Mouse (Mus musculus): ENCODE data around the gene BC004004. TPM values are rescaled to one million over a fixed set of nuclear protein-coding genes. Genes with fewer than 3 reads are reported as not detected.
A peak's percentile ranks its signal among the peaks of the same experiment; 100 is the strongest.
"Not testable (repeated sequence)": the region's sequence is repeated elsewhere in the genome, so short reads cannot be mapped to it uniquely, and the experiment has no call there.

The BC004004 gene
- polyA plus RNA-seq, 1 experiment from 2014 or later: 85.6 TPM

DNA sequence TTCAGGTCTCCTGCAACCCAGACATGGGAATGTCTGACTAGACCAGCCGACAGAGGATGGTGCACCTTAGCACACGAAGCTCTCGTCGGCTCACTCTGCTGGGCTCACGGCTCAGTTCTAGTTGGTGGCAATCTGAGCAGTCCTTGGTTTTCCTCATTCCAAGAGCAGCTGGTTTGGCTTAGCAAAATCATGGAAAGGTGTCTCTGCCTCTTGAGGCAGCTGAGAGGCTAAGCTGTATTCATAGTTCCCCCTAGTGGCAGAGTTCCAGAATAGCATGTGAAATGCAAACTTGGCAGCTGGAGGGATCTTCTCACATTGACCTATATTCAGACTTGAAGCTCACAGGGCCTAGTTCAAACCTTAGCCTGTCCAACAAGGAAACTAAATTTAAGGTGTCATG lies 22.0 kb upstream of the BC004004 start:
- Histone ChIP-seq H3K4me1 (ENCODE audit: insufficient read depth, low read length) (peaks cover 21% of the 10 kb centered on the region; the same call in 1 of the 2 replicates), H3K9ac (replicated peaks; ENCODE audit: low read length) (no peak overlapping the region), H3K4me2 (replicated peaks; ENCODE audit: low read depth, low read length) (no peak overlapping the region), H3K9me3 (ENCODE audit: low read length) (no peaks in the 10 kb centered on the region), H3K36me3 (ENCODE audit: insufficient read depth, low read length) (peaks cover 15% of the 10 kb centered on the region), H3K27me3 (ENCODE audit: insufficient read depth, low read length) (no peaks in the 10 kb centered on the region), H3K27ac (ENCODE audit: low read length) (no peak overlapping the region), H3K4me3 (ENCODE audit: low read length) (no peak overlapping the region)
- peak; percentile 25; the same call in 1 of the 2 replicates for ATAC-seq (ENCODE audit: low FRiP score, low TSS enrichment)
- WGBS: 16% methylated on average over 5 of the region's 5 CpGs

DNA sequence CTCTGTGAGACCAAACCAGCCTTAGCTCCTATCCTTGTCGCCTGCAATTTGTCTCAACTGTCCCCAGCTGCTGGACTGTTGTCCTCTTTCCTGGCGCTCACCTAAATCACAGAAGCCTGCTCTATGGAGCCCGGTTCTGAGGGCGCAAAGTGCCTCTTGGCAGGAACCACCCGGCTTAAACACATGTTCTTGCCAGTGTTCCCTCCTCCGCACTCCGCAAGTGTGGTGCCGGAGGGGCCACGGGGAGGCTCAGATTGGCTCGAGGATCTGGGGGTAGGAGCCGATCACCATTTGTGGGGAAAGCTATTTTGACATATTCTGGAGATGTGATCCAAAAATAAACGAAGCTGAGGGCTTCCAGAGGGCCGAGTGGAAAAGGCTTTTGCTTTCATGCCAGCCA lies 20.7 kb upstream of the BC004004 start:
- H3K27me3 ChIP-seq (ENCODE audit: insufficient read depth, low read length): no peaks in the 10 kb centered on the region
- H3K9ac ChIP-seq (replicated peaks; ENCODE audit: low read length): no peak overlapping the region
- no peak overlapping the region for H3K4me3 ChIP-seq (ENCODE audit: low read length)
- peaks cover 29% of the 10 kb centered on the region for H3K4me1 ChIP-seq (ENCODE audit: insufficient read depth, low read length)
- no peak for ATAC-seq (ENCODE audit: low FRiP score, low TSS enrichment)
- H3K36me3 ChIP-seq (ENCODE audit: insufficient read depth, low read length): peaks cover 24% of the 10 kb centered on the region
- 64% methylated on average over 13 of the region's 13 CpGs for WGBS
- H3K9me3 ChIP-seq (ENCODE audit: low read length): no peaks in the 10 kb centered on the region
- H3K27ac ChIP-seq (ENCODE audit: low read length): no peak overlapping the region
- H3K4me2 ChIP-seq (replicated peaks; ENCODE audit: low read depth, low read length): no peak overlapping the region

DNA sequence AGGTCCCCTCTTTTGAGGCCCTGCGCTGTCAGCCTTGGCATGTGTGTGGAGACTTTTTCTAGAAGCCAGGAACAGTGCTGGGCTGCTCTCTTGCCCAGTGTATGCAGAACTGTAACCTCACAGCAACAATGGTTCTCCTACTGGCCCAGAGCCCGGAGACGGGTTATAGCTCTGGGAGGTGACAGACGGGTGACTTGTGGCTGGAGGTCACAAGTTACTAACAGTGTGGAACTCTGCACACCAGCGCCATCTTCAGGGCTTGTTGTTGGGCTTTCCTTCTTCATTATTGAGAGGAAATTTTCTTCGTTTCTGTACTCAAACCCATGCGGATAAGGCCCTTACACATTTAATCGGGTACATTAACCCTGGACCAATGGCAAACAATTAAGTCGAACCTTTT lies 19.1 kb upstream of the BC004004 start:
- Histone ChIP-seq H3K36me3 (ENCODE audit: insufficient read depth, low read length) (peaks cover 29% of the 10 kb centered on the region), H3K4me1 (ENCODE audit: insufficient read depth, low read length) (peaks cover 25% of the 10 kb centered on the region), H3K4me3 (ENCODE audit: low read length) (no peak overlapping the region), H3K9me3 (ENCODE audit: low read length) (no peaks in the 10 kb centered on the region), H3K9ac (replicated peaks; ENCODE audit: low read length) (no peak overlapping the region), H3K27ac (ENCODE audit: low read length) (no peak overlapping the region; the same call in 1 of the 2 replicates), H3K27me3 (ENCODE audit: insufficient read depth, low read length) (no peaks in the 10 kb centered on the region), H3K4me2 (replicated peaks; ENCODE audit: low read depth, low read length) (no peak overlapping the region)
- 56% methylated on average over 9 of the region's 9 CpGs for WGBS
- no peak for ATAC-seq (ENCODE audit: low FRiP score, low TSS enrichment)

DNA sequence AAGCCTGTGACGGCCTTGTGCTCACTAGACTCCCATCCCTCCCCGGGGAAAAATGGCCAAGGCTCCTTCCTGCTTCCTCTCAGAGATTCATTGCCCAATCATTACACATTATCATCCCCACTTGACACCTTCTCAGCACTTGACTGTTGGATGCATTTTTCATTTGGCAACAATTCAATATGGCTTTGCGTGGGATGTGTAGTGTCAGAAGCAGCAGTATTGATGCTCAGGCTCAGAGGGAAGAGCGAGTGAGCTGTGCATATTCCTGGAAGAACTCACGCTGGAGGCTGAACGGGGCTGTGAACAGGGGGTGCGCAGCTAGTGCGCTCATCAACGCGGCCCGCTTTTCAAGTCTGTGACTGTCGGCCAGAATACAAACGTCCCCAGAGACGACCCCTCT lies 17.6 kb upstream of the BC004004 start:
- H3K36me3 ChIP-seq (ENCODE audit: insufficient read depth, low read length): peaks cover 33% of the 10 kb centered on the region

DNA sequence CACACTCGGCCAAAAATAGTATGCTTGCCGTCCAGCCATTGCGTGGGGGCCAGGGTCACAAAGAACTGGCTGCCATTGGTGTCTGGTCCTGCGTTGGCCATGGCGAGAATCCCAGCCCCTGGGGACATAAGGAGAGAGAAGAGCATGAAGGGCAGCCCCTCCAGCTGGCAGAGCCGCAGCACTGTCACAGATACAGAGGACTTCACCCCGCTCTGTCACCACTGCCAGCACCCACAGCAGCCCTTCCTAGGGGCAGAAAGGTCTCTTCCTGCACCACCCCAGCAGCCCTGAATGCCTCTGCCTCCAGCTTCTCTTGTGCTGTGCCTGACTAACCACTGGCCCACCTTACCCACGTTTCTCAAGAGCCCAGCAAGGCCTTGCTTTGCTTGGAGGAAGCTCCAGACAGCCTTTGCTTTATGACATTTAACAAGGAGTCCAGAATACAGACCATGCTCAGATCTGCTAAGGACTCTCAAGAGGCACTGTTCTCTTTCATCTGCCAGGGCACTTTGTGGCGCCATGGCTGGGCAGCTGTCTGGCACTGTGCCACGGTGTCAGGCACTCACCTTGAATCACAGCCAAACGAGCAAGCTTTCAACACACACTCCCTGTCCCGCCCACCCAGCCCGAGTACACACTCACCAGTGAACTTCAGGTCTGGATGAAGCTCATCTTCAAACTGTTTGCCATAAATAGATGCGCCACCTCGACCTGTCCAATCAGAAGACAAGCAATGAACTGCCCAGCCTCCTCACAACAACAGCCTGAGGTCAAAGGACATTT lies 16.8 kb upstream of the BC004004 start:
- H3K27ac ChIP-seq (ENCODE audit: low read length): peak overlapping the region; percentile 65
- no peaks in the 10 kb centered on the region for H3K9me3 ChIP-seq (ENCODE audit: low read length)
- H3K36me3 ChIP-seq (ENCODE audit: insufficient read depth, low read length): peaks cover 34% of the 10 kb centered on the region
- no peak overlapping the region for H3K4me3 ChIP-seq (ENCODE audit: low read length)
- ATAC-seq (ENCODE audit: low FRiP score, low TSS enrichment): no peak
- H3K9ac ChIP-seq (replicated peaks; ENCODE audit: low read length): no peak overlapping the region
- no peaks in the 10 kb centered on the region for H3K27me3 ChIP-seq (ENCODE audit: insufficient read depth, low read length)
- no peak overlapping the region for H3K4me2 ChIP-seq (replicated peaks; ENCODE audit: low read depth, low read length)
- WGBS: 78% methylated on average over 15 of the region's 15 CpGs
- H3K4me1 ChIP-seq (ENCODE audit: insufficient read depth, low read length): peaks cover 23% of the 10 kb centered on the region

More for the DNA sequence above, 17.6 kb upstream of the BC004004 start:
- not testable (repeated sequence) for H3K9ac ChIP-seq (replicated peaks; ENCODE audit: low read length); H3K4me3 ChIP-seq (ENCODE audit: low read length); H3K27me3 ChIP-seq (ENCODE audit: insufficient read depth, low read length); H3K4me2 ChIP-seq (replicated peaks; ENCODE audit: low read depth, low read length); H3K9me3 ChIP-seq (ENCODE audit: low read length); ATAC-seq (ENCODE audit: low FRiP score, low TSS enrichment); H3K27ac ChIP-seq (ENCODE audit: low read length)
- WGBS: 82% methylated on average over 14 of the region's 14 CpGs
- H3K4me1 ChIP-seq (ENCODE audit: insufficient read depth, low read length): peaks cover 15% of the 10 kb centered on the region

DNA sequence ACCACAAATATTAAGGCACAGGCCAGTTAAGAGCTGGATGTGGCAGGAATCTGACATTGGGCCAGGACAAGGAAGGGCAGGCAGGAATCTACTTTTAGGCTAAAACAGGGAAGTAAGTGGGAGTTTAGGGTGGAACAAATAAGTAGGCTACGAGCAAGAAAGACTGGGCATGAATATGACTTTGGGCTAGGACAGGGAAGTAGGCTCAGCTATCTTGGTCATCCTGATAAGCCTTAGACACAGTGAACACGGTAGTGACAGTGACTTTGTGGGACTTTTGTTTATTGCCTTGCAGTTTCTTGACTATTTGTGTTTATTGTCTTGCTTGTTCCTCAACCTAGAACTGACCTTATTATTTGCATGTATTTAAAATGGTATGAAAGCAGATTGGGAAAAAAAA lies 15.4 kb upstream of the BC004004 start:
- H3K4me1 ChIP-seq (ENCODE audit: insufficient read depth, low read length): peaks cover 26% of the 10 kb centered on the region
- H3K9me3 ChIP-seq (ENCODE audit: low read length): no peaks in the 10 kb centered on the region
- H3K9ac ChIP-seq (replicated peaks; ENCODE audit: low read length): no peak overlapping the region
- peaks cover 38% of the 10 kb centered on the region for H3K36me3 ChIP-seq (ENCODE audit: insufficient read depth, low read length)
- H3K27ac ChIP-seq (ENCODE audit: low read length): no peak overlapping the region
- no peaks in the 10 kb centered on the region for H3K27me3 ChIP-seq (ENCODE audit: insufficient read depth, low read length)
- no peak overlapping the region for H3K4me3 ChIP-seq (ENCODE audit: low read length)
- ATAC-seq (ENCODE audit: low FRiP score, low TSS enrichment): no peak
- H3K4me2 ChIP-seq (replicated peaks; ENCODE audit: low read depth, low read length): no peak overlapping the region
- WGBS: 76% methylated on average over 2 of the region's 2 CpGs

DNA sequence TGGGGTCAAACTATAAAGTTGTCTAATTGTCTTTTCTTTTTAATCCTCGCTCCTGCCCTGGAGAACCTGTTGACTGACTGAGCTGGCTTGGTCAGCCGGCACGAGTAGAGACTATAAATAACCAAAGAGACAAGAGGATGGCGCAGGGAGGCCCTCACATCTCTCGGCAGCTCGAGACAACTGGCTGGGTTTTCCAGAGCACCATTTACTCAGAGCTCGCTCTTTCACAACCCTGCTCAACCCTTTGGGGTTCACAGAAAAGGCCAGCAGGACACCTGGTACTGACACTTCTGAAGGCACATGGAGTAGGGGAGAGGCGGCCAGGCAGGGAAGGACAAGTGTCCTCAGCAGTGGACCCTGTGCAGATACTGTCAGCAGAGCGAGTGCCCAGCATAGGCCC lies 14.9 kb upstream of the BC004004 start:
- Histone ChIP-seq H3K9ac (replicated peaks; ENCODE audit: low read length) (no peak overlapping the region), H3K36me3 (ENCODE audit: insufficient read depth, low read length) (peaks cover 42% of the 10 kb centered on the region), H3K9me3 (ENCODE audit: low read length) (no peaks in the 10 kb centered on the region), H3K27me3 (ENCODE audit: insufficient read depth, low read length) (no peaks in the 10 kb centered on the region), H3K4me2 (replicated peaks; ENCODE audit: low read depth, low read length) (no peak overlapping the region), H3K4me1 (ENCODE audit: insufficient read depth, low read length) (peaks cover 26% of the 10 kb centered on the region), H3K27ac (ENCODE audit: low read length) (no peak overlapping the region), H3K4me3 (ENCODE audit: low read length) (no peak overlapping the region)
- 42% methylated on average over 9 of the region's 9 CpGs for WGBS
- no peak for ATAC-seq (ENCODE audit: low FRiP score, low TSS enrichment)

DNA sequence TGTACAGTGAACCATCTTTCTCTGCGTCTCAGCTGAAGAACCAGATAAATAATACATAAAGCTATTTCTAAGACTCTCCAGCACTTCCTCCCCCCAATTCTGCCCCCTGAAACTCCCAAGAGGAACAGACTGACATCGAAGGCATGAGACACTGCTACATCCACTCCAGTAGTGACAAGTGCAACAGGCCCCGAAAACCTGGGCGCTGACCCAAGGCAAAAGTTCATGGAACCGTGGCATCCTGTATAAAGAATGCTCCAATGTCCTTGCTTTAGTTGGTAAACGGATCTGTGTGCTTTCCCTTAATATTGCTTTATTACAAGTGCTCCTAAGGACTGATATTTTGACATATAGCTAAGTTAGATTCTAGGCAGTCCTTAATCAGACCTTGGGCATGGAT lies 13.8 kb upstream of the BC004004 start:
- H3K9ac ChIP-seq (replicated peaks; ENCODE audit: low read length); H3K4me3 ChIP-seq (ENCODE audit: low read length); H3K4me2 ChIP-seq (replicated peaks; ENCODE audit: low read depth, low read length); ATAC-seq (ENCODE audit: low FRiP score, low TSS enrichment); H3K9me3 ChIP-seq (ENCODE audit: low read length); H3K27ac ChIP-seq (ENCODE audit: low read length); H3K27me3 ChIP-seq (ENCODE audit: insufficient read depth, low read length): not testable (repeated sequence)
- H3K36me3 ChIP-seq (ENCODE audit: insufficient read depth, low read length): peaks cover 43% of the 10 kb centered on the region
- WGBS: 55% methylated on average over 6 of the region's 6 CpGs
- peaks cover 29% of the 10 kb centered on the region for H3K4me1 ChIP-seq (ENCODE audit: insufficient read depth, low read length)

DNA sequence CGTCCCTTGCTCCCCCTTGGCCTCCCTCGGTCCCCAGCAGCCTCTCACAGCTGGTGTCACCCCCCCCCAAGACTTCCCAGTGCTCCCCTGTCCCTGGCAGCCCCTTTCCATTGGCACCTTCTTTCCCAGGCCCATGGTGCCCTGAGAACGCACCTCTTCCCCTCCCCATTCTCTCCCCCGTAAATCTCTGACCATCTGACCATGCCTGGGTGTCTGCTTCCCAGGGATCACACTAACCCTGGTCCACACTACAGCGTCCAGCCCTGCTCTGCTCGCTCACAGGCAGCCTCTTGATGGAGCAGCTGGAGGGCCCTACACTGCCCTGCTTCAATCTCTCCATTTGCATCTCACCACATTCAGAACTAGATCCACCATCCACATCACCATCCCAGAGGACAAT lies 12.1 kb upstream of the BC004004 start:
- ATAC-seq (ENCODE audit: low FRiP score, low TSS enrichment): no peak
- Histone ChIP-seq H3K36me3 (ENCODE audit: insufficient read depth, low read length) (peaks cover 41% of the 10 kb centered on the region), H3K9ac (replicated peaks; ENCODE audit: low read length) (0 out of 2 replicates have a peak overlapping the region, but pooled peaks have one; percentile 10), H3K4me2 (replicated peaks; ENCODE audit: low read depth, low read length) (no peak overlapping the region), H3K27me3 (ENCODE audit: insufficient read depth, low read length) (no peaks in the 10 kb centered on the region), H3K27ac (ENCODE audit: low read length) (no peak overlapping the region), H3K9me3 (ENCODE audit: low read length) (no peaks in the 10 kb centered on the region), H3K4me1 (ENCODE audit: insufficient read depth, low read length) (peaks cover 38% of the 10 kb centered on the region), H3K4me3 (ENCODE audit: low read length) (no peak overlapping the region)
- 53% methylated on average over 6 of the region's 6 CpGs for WGBS

DNA sequence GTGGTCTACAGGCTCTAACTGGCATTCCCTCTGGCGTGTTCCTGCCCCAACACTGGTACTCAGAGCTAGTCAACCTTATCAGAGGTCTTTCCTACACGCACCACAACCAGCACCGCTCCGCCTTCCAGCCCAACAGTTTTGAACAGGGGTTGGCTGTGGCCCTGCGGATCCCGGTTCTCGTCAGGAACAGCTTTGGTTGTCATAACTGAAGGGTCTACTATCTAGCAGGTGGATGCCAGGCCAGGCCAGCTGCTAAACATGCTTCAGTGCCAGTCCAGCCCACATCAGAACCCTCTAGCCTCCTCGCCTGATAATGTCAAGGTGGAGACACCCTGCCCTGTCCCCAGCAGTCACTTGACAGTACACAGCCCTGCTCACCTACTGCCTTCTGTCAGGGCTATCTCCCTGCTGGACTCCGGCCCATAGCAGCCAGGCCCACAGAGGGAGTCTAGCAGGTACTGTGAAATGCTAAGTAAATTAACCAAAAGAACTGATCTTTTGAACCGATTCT lies 11.5 kb upstream of the BC004004 start:
- Histone ChIP-seq H3K27ac (ENCODE audit: low read length) (no peak overlapping the region), H3K4me2 (replicated peaks; ENCODE audit: low read depth, low read length) (no peak overlapping the region), H3K4me1 (ENCODE audit: insufficient read depth, low read length) (peaks cover 43% of the 10 kb centered on the region), H3K27me3 (ENCODE audit: insufficient read depth, low read length) (no peaks in the 10 kb centered on the region), H3K9me3 (ENCODE audit: low read length) (no peaks in the 10 kb centered on the region), H3K9ac (replicated peaks; ENCODE audit: low read length) (no peak overlapping the region), H3K36me3 (ENCODE audit: insufficient read depth, low read length) (peaks cover 36% of the 10 kb centered on the region), H3K4me3 (ENCODE audit: low read length) (no peak overlapping the region)
- WGBS: 81% methylated on average over 10 of the region's 10 CpGs
- no peak for ATAC-seq (ENCODE audit: low FRiP score, low TSS enrichment)
